Mouse (Mus musculus): ENCODE measurements around the gene Nrtn. TPM values are rescaled to one million over a fixed set of nuclear protein-coding genes. Genes with fewer than 3 reads are reported as not detected.

Gene Nrtn
- total RNA-seq (2012; rRNA removed) (0.25 and 0.34 TPM in 2 replicates), total RNA-seq (2014; rRNA removed) (not detected in 2 replicates), polyA plus RNA-seq (2012; ENCODE audit: insufficient read length, low read depth) (not detected in 2 replicates)

- H3K36me3 ChIP-seq (replicated peaks in 1 of 2; ENCODE audit: control insufficient read depth in 1 of 2, insufficient read depth in 1 of 2, low read length in 1 of 2): no peaks in the 10 kb centered on the region
- H3K4me3 ChIP-seq (replicated peaks in 1 of 3; ENCODE audit: low read depth in 2 of 3, low read length in 2 of 3, poor library complexity in 1 of 3): peak within 1 kb of the TSS in 2 of 3 experiments; percentile 3 to 7
- no peak within 1 kb of the TSS for H3K27ac ChIP-seq (ENCODE audit: insufficient read depth, low read depth)
- in situ Hi-C loops (cut with MboI; ENCODE audit: low pct_ligation_motif_present, low pct_unique_long_range_greater_than_20kb, low sequenced_read_pairs): no loop called here
- TF ChIP-seq JUN (IDR thresholded peaks at IDR 0.05; ENCODE audit: insufficient read depth, low read depth, low read length) (no peak), MXI1 (IDR thresholded peaks at IDR 0.05; ENCODE audit: low read depth, low read length) (no peak), NELFE (IDR thresholded peaks at IDR 0.05; ENCODE audit: low read depth, low read length) (no peak), UBTF (IDR thresholded peaks at IDR 0.05; ENCODE audit: low read depth, low read length) (no peak), CHD2 (IDR thresholded peaks at IDR 0.05; ENCODE audit: low read length) (no peak), ELF1 (IDR thresholded peaks at IDR 0.05; ENCODE audit: low read depth, low read length) (no peak), MYC (IDR thresholded peaks at IDR 0.05; ENCODE audit: low read depth, low read length) (no peak), GABPA (IDR thresholded peaks at IDR 0.05; ENCODE audit: insufficient replicate concordance, low read depth, low read length) (no peak), SIN3A (IDR thresholded peaks at IDR 0.05; ENCODE audit: low read length) (no peak), MAZ (IDR thresholded peaks at IDR 0.05; ENCODE audit: low read depth, low read length) (no peak), SMC3 (IDR thresholded peaks at IDR 0.05; ENCODE audit: low read depth, low read length) (no peak), ZNF384 (IDR thresholded peaks at IDR 0.05; ENCODE audit: low read depth, low read length) (no peak), MEF2A (IDR thresholded peaks at IDR 0.05; ENCODE audit: borderline replicate concordance, low read depth, low read length) (no peak), TCF12 (IDR thresholded peaks at IDR 0.05; ENCODE audit: low read depth, low read length) (no peak), E2F4 (IDR thresholded peaks at IDR 0.05; ENCODE audit: insufficient replicate concordance, low read depth, low read length) (no peak), NRF1 (IDR thresholded peaks at IDR 0.05; ENCODE audit: low read depth, low read length) (no peak), EP300 (IDR thresholded peaks at IDR 0.05; ENCODE audit: low read length) (no peak), ZMIZ1 (IDR thresholded peaks at IDR 0.05; ENCODE audit: low read depth, low read length) (no peak), MAX (IDR thresholded peaks at IDR 0.05; ENCODE audit: low read length) (no peak), HCFC1 (IDR thresholded peaks at IDR 0.05; ENCODE audit: low read depth, low read length) (no peak)
- peak; percentile 48 for DNase-seq (ENCODE audit: extremely low read depth)
- H3K4me2 ChIP-seq (ENCODE audit: insufficient read depth, low read depth, poor library complexity, severe bottlenecking): peak within 1 kb of the TSS; percentile 49
- H3K27me3 ChIP-seq (replicated peaks): peaks cover 72% of the 10 kb centered on the region
- no peak within 1 kb of the TSS for H3K9ac ChIP-seq (ENCODE audit: insufficient read depth, low read depth)
- H3K79me2 ChIP-seq (replicated peaks; ENCODE audit: control insufficient read depth, extremely low read depth, insufficient read depth, poor library complexity, severe bottlenecking): no peaks in the 10 kb centered on the region
- H3K9me3 ChIP-seq (replicated peaks; ENCODE audit: low read length): peaks cover 7% of the 10 kb centered on the region
- H3K4me1 ChIP-seq (ENCODE audit: control insufficient read depth in 1 of 2, insufficient read depth in 2 of 2): peaks cover 3 to 26% of the 10 kb centered on the region in 2 experiments; a peak in 3 of 4 replicates
- dilution Hi-C loops (cut with MboI; ENCODE audit: extremely low pct_ligation_motif_present, extremely low pct_unique_long_range_greater_than_20kb, low sequenced_read_pairs): no loop called here
Observed at GRCm38 (mm10) chr17:56757416-56758123, at the start of gene Nrtn. Gene Nrtn, minus strand, starts transcription at chr17:56757530.
